Mouse (Mus musculus): Measurements from ENCODE around the gene Zwint. TPM values are rescaled to one million over a fixed set of nuclear protein-coding genes. Genes with fewer than 3 reads are reported as not detected.
A peak's percentile ranks its signal among the peaks of the same experiment; 100 is the strongest.

The Zwint gene
- total RNA-seq (2017): 203 and 223 TPM in 2 replicates

DNA sequence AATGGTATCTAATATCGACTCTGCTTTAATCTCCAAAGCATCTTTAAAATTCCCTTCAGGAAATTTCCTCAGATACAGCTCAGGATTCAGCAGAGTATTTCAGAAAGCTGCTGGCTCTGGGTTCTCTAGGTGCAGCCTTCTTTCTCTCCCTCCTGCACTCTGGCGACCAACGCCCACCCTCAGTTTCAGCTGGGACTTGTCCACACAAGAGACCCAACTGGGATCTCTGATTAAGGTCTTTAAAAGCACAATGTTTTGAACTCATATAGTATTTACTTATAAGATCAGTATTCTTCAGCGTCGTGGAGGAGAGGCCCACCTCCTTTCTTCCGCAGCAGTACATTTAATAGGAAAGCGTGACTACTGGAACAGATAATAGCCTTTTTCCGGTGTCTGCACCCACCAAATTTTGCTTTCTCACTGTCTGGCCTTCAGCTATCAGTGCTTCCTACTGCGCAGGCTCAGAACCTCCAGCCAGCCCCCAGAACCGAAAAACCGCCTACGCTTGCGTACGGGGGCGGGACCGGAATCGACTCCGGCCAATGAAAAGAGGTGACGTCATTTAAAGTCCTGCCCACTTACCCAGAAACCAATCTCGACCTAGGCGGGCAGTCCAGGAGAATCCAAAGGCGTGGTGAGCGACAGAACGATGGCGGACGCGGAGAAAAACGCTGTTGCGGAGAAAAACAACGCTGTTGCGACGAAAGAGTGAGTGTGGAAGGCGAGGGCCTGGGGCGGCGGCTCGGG is at the start of gene Zwint:
Zwint (plus strand) TSS at position 576 of the 747 bp plus-strand sequence.
- peak; percentile 93 to 95 for ATAC-seq (replicated peaks in 1 of 2; ENCODE audit: insufficient read depth in 1 of 2, low FRiP score in 2 of 2, low TSS enrichment in 1 of 2, low read depth in 1 of 2, poor library complexity in 2 of 2, severe bottlenecking in 2 of 2)

DNA sequence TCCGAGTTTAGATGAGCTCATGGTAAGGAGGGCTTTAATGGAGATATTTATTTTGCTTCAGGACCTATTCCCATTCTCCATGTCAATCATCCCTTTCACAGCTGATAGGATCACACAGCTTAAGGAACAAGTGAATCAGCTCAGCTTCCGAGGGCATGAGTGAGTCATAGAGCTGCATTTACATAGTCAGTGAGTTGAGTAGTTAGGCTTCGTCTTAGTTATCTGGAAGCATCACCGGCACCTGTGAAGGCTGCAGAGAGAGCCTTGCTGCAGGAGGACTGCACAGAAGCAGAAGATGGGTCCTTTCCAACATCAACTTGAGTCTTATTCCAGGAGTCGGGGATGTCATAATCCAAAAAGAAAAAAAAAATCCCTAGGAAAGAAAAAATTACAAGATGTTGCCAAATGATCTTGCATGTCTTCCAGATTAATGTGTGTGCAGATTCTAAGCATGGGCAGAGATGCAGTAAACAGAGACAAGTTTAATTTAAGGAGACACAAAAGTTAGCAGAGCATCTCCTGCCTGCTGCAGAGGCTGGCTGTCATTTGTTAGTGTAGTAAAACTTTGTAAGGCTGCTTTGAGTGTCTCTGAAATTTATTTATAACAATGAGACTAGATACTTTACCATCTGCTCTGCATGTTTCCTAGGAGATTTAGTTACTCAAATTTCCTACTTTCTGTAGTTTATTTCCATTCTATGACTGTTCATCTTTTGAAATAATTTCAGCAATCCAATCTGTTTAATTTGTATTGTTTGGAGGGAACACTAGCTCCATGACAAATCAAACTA is 41.3 kb upstream of the Zwint start:
- ATAC-seq (replicated peaks in 1 of 2; ENCODE audit: insufficient read depth in 1 of 2, low FRiP score in 2 of 2, low TSS enrichment in 1 of 2, low read depth in 1 of 2, poor library complexity in 2 of 2, severe bottlenecking in 2 of 2): no peak

DNA sequence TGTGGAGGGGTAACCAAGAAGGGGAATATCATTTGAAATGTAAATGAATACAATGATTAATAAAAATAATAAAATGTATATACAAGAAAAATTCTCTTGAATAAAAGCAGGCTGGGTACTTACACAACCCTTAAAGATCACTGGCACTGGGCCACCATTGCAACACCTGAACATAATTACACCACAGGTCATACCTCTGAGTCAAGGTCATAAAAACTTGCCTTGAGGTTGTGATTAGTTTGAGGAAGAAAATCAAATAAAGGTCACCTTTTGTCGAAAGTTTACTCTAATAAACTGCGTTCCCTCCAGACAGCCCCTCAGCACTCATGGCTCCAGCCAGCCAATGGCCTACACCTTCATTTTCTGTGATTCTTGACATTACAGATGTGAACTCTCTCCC is 38.5 kb upstream of the Zwint start:
- ATAC-seq (replicated peaks in 1 of 2; ENCODE audit: insufficient read depth in 1 of 2, low FRiP score in 2 of 2, low TSS enrichment in 1 of 2, low read depth in 1 of 2, poor library complexity in 2 of 2, severe bottlenecking in 2 of 2): no peak

DNA sequence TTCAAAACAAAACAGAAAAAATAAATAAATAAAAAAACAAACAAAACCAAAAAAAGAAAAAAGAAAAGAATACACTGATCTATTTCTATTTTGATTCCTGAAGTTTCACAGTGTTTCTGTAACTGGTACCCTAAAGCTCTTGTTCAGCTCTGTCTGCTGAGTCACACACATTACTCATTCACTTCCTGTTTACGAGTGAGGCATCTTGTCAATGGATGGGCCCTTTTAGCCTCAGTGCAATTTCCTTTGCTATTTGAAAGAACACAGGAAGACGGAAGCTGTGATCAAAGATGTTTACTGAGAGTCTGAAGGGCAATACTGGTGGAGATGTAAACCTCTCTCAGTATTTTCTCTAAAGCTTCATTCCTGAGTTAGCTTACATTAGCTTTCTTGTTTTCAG is 34.1 kb upstream of the Zwint start:
- ATAC-seq (replicated peaks in 1 of 2; ENCODE audit: insufficient read depth in 1 of 2, low FRiP score in 2 of 2, low TSS enrichment in 1 of 2, low read depth in 1 of 2, poor library complexity in 2 of 2, severe bottlenecking in 2 of 2): peak in 1 of 2 experiments; percentile 71; a peak in 3 of 4 replicates

DNA sequence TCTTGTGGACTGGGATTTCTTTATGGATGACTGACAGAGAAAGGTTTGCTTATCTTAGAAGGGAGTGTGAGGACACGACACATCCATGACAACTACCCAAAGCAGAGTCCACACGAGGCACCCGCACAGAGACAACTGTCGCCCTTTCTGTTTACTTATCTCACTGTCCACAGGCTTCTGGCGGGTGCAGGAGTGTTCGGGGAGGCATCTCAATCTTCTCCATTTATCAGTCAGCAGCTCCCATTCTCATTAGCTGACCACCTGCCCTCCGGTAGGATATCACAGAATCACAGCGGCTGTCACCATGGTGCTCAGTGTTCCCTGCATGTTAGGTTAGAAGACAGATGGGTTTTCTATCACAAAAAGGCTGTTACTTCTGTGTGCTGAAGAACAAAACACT is 31.1 kb upstream of the Zwint start:
- ATAC-seq (replicated peaks in 1 of 2; ENCODE audit: insufficient read depth in 1 of 2, low FRiP score in 2 of 2, low TSS enrichment in 1 of 2, low read depth in 1 of 2, poor library complexity in 2 of 2, severe bottlenecking in 2 of 2): no peak

DNA sequence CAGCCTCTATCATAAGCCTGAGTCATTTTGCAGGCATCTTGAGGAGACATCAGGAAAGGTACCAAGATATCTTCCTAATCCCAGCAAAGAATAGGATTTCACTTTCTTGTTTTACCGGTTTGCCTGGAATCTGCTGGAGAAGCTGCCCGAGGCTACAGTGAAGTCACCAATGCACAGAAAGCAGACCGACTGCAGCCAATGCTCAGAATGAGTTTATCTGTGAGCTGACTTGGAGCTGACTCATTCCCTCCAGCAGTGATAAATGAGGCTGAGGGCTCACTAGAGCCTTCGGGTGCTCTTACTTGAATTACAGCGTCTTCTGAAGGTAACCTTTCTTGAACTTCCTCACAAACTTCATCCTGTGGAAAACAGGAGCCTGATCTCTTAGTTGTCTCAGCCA is 20.5 kb upstream of the Zwint start:
- ATAC-seq (replicated peaks in 1 of 2; ENCODE audit: insufficient read depth in 1 of 2, low FRiP score in 2 of 2, low TSS enrichment in 1 of 2, low read depth in 1 of 2, poor library complexity in 2 of 2, severe bottlenecking in 2 of 2): no peak

DNA sequence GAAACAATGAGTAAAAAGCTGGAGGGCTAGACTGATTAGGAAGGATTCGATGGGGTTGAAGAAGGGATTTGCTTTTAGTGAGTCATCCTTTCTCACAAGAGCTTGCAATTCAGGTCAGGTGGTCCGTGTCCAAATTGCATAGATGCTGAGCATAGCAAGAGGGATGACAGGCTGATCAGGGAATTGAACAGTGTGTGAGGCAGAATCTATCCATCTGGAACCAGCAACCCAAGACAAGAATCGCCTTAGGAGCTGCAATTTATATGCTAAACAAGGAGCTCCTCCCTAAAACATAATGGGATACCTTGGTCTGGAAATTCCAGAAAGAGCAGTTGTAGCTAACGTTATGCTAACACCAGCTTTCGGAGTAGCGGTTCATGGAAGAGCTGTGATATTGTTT is 3.8 kb upstream of the Zwint start:
- no peak for ATAC-seq (replicated peaks in 1 of 2; ENCODE audit: insufficient read depth in 1 of 2, low FRiP score in 2 of 2, low TSS enrichment in 1 of 2, low read depth in 1 of 2, poor library complexity in 2 of 2, severe bottlenecking in 2 of 2)

DNA sequence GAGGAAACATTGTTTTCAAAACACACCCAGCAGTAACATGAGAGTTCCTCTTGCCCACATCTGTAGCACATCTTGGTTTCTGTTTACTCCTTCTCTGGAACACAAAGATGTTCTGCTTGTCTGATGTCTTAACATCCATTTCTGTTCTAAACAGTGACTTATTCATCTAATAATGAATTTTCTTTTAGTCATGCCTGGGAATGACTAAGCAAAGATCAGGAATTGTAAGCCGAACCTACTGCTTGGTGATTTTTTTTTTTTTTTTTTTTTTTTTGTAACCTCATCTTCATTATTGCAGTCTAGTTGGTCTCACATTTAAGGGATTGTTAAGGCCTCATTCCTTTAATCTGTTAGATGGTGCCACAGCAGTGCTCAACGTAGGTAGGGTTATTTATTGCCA is 848 bp upstream of the Zwint start:
- no peak for ATAC-seq (replicated peaks in 1 of 2; ENCODE audit: insufficient read depth in 1 of 2, low FRiP score in 2 of 2, low TSS enrichment in 1 of 2, low read depth in 1 of 2, poor library complexity in 2 of 2, severe bottlenecking in 2 of 2)

DNA sequence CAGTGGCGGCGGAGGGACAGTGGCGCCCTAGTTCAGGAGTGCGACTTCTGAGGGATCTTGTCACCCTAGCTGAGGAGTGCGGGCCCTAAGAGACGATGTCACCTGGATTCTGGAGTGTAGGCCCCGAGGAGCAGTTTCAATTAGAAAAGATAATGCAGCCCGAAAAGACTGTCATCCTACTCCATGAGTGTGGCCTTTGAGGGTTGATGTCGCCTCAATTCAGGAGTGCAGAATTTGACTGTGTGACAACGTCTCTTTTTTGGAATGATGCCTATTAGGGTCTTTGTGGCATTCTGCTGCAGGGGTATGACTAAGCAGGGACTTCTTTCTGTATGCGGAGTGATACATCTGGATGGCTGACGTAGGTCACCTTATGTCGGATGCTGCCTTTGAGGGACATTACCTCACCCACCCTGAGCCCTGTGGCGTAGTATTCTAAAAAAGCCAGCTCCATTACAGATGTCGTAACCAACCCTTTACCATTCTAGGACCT is 418 bp downstream of the Zwint start:
- peak; percentile 53 to 63 for ATAC-seq (replicated peaks in 1 of 2; ENCODE audit: insufficient read depth in 1 of 2, low FRiP score in 2 of 2, low TSS enrichment in 1 of 2, low read depth in 1 of 2, poor library complexity in 2 of 2, severe bottlenecking in 2 of 2)

DNA sequence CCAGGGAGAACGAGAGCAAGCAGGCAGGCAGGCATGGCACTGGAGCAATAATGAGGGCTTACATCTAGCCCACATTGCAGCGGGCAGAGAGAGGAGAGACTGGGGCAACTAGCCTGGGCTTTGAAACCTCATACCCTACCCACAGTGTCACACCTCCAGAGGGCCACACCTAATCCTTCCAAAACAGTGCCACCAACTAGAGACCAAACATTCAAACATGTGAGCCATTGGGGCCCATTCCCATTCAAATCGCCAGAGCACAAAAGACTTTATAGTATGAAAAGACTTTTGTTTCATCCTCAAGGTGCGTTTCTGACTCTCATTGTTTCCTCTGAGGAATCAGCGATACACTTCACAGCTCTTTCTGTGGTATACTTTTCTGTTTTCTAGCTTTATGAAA is 4.6 kb downstream of the Zwint start:
- ATAC-seq (replicated peaks in 1 of 2; ENCODE audit: insufficient read depth in 1 of 2, low FRiP score in 2 of 2, low TSS enrichment in 1 of 2, low read depth in 1 of 2, poor library complexity in 2 of 2, severe bottlenecking in 2 of 2): no peak

DNA sequence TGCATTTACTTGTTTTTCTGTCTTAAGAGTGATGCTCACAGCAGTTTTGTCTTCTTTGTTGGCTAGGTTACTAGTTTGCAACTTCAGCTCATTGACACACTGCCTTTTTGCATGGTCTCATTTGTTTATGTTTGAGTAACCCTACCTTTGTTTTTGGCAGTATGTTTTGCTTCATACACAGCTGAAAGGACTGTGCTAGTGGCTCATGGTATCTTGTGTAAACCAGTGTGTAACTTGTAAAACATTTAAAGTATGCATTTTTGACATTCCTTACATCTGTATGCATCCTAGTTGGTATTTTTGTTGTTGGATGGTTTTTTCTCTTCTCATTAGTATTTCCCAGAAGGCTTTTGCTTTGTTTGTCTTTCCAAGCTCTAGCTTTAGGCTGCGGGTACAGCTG is 5.7 kb downstream of the Zwint start:
- no peak for ATAC-seq (replicated peaks in 1 of 2; ENCODE audit: insufficient read depth in 1 of 2, low FRiP score in 2 of 2, low TSS enrichment in 1 of 2, low read depth in 1 of 2, poor library complexity in 2 of 2, severe bottlenecking in 2 of 2)

DNA sequence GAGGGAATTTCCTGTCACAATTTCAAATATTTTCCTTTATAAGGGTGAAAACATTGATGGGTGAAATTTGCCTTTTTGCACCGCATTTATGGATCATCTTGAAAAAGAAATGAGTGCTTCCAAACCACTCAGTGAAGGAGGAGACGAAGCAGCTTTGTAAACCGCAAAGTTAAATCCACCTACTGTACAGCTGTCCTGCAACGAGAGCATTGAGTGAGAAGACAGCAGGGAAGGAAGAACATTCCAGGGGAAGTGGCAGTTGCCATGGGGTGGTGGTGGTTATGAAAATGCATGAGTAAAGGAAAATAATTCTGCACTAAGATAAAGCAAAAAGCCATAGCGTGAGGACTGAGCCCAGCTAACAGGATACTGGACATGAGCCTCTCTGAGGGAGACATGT is 13.2 kb downstream of the Zwint start:
- no peak for ATAC-seq (replicated peaks in 1 of 2; ENCODE audit: insufficient read depth in 1 of 2, low FRiP score in 2 of 2, low TSS enrichment in 1 of 2, low read depth in 1 of 2, poor library complexity in 2 of 2, severe bottlenecking in 2 of 2)

DNA sequence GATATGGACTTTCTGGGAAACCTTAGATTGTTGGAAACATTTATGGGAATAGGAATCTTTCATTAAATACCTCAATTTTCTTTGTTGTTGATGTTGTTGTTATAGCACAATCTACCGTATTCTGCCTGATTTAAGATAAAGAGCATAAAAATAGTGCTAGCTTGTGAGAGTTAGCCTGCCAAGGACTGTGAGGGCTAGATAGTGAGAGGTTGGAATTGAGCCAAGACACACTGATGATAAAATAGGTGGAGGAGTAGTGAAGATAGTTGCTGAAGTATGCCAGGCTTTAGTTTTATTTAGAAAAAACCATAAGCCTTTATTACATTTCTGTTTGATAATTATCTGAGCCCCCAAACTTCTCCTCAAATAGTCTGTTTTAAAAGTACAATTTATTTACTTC is 14.4 kb downstream of the Zwint start:
- peak in 1 of 2 experiments; percentile 13; a peak in 1 of 4 replicates for ATAC-seq (replicated peaks in 1 of 2; ENCODE audit: insufficient read depth in 1 of 2, low FRiP score in 2 of 2, low TSS enrichment in 1 of 2, low read depth in 1 of 2, poor library complexity in 2 of 2, severe bottlenecking in 2 of 2)

DNA sequence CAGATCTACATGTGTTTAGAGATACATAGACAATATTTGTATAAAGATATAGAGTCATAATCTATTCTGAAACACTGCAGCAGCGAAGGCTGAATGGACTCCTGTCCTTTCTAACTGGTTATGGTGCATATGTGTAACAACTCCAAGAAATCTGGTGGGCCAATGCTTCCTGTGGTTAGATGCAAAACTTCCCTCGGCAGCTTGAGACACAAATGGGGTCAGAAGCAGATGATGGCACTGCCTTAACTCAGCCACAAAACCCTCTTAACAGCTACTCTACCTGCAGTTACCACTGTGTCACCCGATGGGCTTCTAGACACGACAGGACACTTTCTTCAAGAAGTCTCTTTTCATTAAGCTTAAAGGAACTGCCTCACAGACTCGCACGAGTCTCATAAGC is 21.3 kb downstream of the Zwint start:
- ATAC-seq (replicated peaks in 1 of 2; ENCODE audit: insufficient read depth in 1 of 2, low FRiP score in 2 of 2, low TSS enrichment in 1 of 2, low read depth in 1 of 2, poor library complexity in 2 of 2, severe bottlenecking in 2 of 2): peak; percentile 32 to 39; a peak in 2 of 4 replicates

DNA sequence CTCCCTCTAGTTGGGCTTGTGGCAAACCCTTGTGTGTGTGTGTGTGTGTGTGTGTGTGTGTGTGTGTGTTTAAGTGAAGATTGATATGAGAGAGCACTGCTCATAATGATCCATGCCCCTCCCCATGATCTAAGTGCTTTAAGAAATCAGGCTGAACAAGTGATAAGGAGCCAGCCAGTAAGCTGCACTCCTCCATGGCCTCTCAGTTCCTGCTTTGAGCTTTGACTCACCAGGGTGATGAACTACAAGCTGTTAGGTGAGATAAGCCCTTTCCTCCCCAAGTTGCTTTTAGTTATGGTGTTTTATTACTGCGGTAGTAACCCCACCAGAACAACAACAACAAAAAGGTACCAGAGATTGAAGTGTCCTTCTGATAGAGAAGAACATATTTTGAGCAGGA is 21.9 kb downstream of the Zwint start:
- ATAC-seq (replicated peaks in 1 of 2; ENCODE audit: insufficient read depth in 1 of 2, low FRiP score in 2 of 2, low TSS enrichment in 1 of 2, low read depth in 1 of 2, poor library complexity in 2 of 2, severe bottlenecking in 2 of 2): peak; percentile 37 to 55; a peak in 3 of 4 replicates

DNA sequence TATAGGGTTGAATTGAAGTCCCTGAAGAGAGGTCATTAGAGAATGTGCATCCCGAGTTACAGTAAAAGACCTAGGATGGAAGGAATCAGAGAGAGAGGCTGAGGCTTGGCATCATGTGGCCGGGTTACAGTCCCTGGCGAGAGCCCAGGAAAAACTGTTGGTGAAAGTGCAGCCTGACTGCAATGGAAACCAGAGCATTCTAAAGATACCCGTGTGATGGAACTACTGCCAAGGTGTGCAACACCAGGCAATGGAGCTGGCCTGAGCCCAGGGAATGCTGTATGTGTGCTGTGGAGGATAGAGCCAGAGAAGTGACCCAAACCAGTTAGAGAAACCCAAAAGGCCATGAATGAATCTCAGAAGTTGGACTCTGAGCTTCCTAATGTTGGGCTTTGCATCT is 24.4 kb downstream of the Zwint start:
- no peak for ATAC-seq (replicated peaks in 1 of 2; ENCODE audit: insufficient read depth in 1 of 2, low FRiP score in 2 of 2, low TSS enrichment in 1 of 2, low read depth in 1 of 2, poor library complexity in 2 of 2, severe bottlenecking in 2 of 2)

DNA sequence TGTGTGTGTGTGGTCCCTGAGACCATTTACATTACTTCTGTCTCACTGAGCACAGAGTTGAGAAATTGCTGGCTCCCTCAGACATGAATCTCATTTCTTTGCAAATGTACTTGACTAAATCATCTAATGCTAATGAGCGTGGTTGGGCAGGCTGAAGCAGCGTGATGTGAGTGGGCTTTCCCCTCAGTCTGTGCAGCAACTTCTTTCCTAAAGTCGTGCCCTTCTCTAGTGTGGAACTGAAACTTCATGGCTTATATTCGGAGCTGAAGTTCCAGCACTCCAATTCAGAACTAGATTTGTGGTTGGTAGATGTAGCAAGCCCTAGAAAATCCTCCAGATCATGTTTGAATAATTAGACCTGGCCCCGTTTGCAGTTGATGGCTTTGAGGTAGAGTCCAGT is 46.4 kb downstream of the Zwint start:
- ATAC-seq (replicated peaks in 1 of 2; ENCODE audit: insufficient read depth in 1 of 2, low FRiP score in 2 of 2, low TSS enrichment in 1 of 2, low read depth in 1 of 2, poor library complexity in 2 of 2, severe bottlenecking in 2 of 2): no peak

DNA sequence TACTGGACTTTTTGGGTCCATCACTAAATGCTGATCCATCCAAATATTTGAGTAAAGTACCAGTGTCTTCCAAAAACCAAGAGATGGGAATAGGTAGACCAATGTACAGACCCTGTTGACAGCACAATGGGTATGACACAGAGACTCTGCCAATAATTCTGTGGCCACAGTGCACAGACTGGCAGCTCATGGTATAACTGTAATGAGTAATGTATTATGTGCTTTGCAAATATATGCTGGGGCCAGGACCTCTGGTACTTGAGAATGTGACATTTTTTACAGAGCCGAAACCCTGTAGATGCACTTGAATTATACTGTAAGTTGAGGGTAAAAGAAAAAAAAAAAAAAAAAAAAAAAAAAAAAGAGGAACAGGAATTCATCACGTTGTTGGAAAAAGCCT is 59.1 kb downstream of the Zwint start:
- no peak for ATAC-seq (replicated peaks in 1 of 2; ENCODE audit: insufficient read depth in 1 of 2, low FRiP score in 2 of 2, low TSS enrichment in 1 of 2, low read depth in 1 of 2, poor library complexity in 2 of 2, severe bottlenecking in 2 of 2)
